Mouse (Mus musculus): Measurements from ENCODE around the gene Gm17324. TPM values are rescaled to one million over a fixed set of nuclear protein-coding genes. Genes with fewer than 3 reads are reported as not detected.

Gm17324 gene
- total RNA-seq, 2 experiments from 2014 or later: not detected

GRCm38 (mm10) chr9:78473588-78473987, 25.0 kb upstream of the Gm17324 start:
- no peak for ATAC-seq (ENCODE audit: poor library complexity, severe bottlenecking)

- ATAC-seq (ENCODE audit: poor library complexity, severe bottlenecking): no peak
Observed at GRCm38 (mm10) chr9:78465725-78466124, 17.1 kb upstream of the Gm17324 start.

GRCm38 (mm10) chr9:78463337-78463736, 14.8 kb upstream of the Gm17324 start:
- peak; percentile 98 for ATAC-seq (ENCODE audit: poor library complexity, severe bottlenecking)

- no peak for ATAC-seq (ENCODE audit: poor library complexity, severe bottlenecking)
Observed at GRCm38 (mm10) chr9:78457026-78457425, 8.4 kb upstream of the Gm17324 start.

GRCm38 (mm10) chr9:78451382-78451781, 2.8 kb upstream of the Gm17324 start:
- ATAC-seq (ENCODE audit: poor library complexity, severe bottlenecking): peak; percentile 77

- no peak for ATAC-seq (ENCODE audit: poor library complexity, severe bottlenecking)
Observed at GRCm38 (mm10) chr9:78450404-78450803, 1.8 kb upstream of the Gm17324 start.

- no peak for ATAC-seq (ENCODE audit: poor library complexity, severe bottlenecking)
Observed at GRCm38 (mm10) chr9:78447606-78447972, 997 bp downstream of the Gm17324 start.

- ATAC-seq (ENCODE audit: poor library complexity, severe bottlenecking): peak; percentile 91
Observed at GRCm38 (mm10) chr9:78442579-78443392, 5.8 kb downstream of the Gm17324 start, which contains the start of gene Cgas. TSS of gene Cgas (minus strand) at chr9:78443237.

GRCm38 (mm10) chr9:78442237-78442578, 6.4 kb downstream of the Gm17324 start:
- ATAC-seq (ENCODE audit: poor library complexity, severe bottlenecking): no peak

- ATAC-seq (ENCODE audit: poor library complexity, severe bottlenecking): no peak
Observed at GRCm38 (mm10) chr9:78439426-78439825, 9.2 kb downstream of the Gm17324 start.

GRCm38 (mm10) chr9:78432471-78432870, 16.1 kb downstream of the Gm17324 start:
- no peak for ATAC-seq (ENCODE audit: poor library complexity, severe bottlenecking)

- peak; percentile 58 for ATAC-seq (ENCODE audit: poor library complexity, severe bottlenecking)
Observed at GRCm38 (mm10) chr9:78430486-78430885, 18.1 kb downstream of the Gm17324 start.

- ATAC-seq (ENCODE audit: poor library complexity, severe bottlenecking): no peak
Observed at GRCm38 (mm10) chr9:78429551-78429950, 19.0 kb downstream of the Gm17324 start.

- ATAC-seq (ENCODE audit: poor library complexity, severe bottlenecking): peak; percentile 4; the same call in 1 of the 2 replicates
Observed at GRCm38 (mm10) chr9:78428870-78429432, 19.6 kb downstream of the Gm17324 start.

- ATAC-seq (ENCODE audit: poor library complexity, severe bottlenecking): peak; percentile 93
Observed at GRCm38 (mm10) chr9:78428185-78428584, 20.4 kb downstream of the Gm17324 start.

GRCm38 (mm10) chr9:78427362-78427781, 21.2 kb downstream of the Gm17324 start:
- peak; percentile 33 for ATAC-seq (ENCODE audit: poor library complexity, severe bottlenecking)

GRCm38 (mm10) chr9:78401596-78401995, 47.0 kb downstream of the Gm17324 start:
- no peak for ATAC-seq (ENCODE audit: poor library complexity, severe bottlenecking)

- no peak for ATAC-seq (ENCODE audit: poor library complexity, severe bottlenecking)
Observed at GRCm38 (mm10) chr9:78400570-78400969, 48.0 kb downstream of the Gm17324 start.
